Mouse (Mus musculus) fat pad, adult 2 months (tissue): ENCODE results near the gene Cyp2d9.
"Not testable (repeated sequence)": the region's sequence is repeated elsewhere in the genome, so short reads cannot be mapped to it uniquely, and the experiment has no call there.

Experiments
- DNase-seq: peaks from one replicate; pipeline ENCODE4 v3.0.0-alpha.2; 2011; ENCODE audit warnings: low read depth, low spot score; ENCODE audit errors: extremely low read depth

Cyp2d9 gene

DNA sequence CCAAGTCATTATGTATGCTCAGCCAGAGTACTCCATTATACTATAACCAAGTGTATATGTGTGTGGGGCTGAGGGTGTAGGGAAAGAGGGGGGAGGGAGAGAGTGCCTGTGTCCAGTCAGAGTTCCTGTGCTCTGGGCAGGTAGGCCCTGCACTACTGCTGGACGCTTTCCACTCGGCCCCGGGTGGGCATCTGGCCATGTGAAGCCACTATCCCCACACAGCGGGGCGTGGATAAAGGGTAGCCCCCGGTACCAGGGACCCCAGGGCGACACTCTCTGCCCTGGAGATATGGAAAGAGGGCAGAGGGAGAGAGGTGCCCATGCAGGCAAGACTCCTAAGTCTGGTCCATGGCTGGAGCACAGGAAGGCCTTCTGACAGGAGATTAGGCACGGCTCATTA, 12.0 kb downstream of the Cyp2d9 start:
- DNase-seq, result no peak

DNA sequence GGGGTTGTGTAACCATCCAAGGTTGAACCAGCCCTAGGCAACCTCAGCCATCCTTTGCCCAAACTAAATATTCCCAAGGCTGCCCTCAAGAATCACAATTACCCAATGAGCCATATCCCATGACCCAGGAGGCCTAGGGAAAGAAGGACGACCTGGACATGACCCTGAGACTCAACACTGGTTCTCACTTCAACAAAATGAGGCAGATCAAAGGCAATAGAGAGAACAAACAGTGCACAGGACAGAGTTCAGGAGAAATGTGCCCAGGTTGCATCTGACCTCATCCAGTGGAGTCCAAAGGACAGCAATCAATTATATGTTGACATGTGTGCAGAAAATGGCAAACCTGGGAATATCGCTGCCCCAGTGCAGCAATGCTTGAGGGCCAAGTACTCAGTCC, 16.8 kb downstream of the Cyp2d9 start:
- DNase-seq, result not testable (repeated sequence)

DNA sequence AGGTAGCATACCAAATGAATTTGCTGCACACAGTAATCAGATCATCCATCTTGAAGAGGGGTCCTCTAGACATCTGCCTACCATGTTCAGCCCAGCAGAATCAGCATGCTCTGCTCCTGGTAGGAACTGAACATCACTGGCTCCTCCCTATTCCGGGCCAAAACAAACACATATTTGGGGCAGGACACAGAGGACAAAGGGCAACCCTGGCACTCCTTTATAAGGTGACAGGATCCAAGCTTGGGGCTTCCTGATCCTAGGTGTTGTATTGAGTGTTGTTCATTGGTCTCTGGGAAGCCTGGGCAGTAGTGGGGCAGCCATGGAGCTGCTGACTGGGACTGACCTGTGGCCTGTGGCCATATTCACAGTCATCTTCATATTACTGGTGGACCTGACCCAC, 18.9 kb downstream of the Cyp2d9 start:
- not testable (repeated sequence) for DNase-seq

DNA sequence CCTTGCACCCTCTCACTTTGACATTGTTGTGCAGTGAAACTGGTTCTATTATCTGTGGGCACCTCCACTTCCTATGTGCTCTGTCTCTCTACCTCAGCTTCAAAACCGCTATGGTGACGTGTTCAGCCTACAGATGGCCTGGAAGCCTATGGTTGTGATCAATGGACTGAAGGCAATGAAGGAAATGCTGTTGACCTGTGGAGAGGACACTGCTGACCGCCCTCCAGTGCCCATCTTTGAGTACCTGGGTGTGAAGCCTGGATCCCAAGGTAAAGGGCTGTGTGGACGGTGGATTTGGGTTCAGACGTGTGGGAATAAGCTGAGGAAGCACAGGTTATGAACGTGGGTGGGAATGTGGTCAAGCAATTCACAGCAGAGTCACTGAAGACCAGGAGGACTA, 20.3 kb downstream of the Cyp2d9 start:
- DNase-seq, result not testable (repeated sequence)

DNA sequence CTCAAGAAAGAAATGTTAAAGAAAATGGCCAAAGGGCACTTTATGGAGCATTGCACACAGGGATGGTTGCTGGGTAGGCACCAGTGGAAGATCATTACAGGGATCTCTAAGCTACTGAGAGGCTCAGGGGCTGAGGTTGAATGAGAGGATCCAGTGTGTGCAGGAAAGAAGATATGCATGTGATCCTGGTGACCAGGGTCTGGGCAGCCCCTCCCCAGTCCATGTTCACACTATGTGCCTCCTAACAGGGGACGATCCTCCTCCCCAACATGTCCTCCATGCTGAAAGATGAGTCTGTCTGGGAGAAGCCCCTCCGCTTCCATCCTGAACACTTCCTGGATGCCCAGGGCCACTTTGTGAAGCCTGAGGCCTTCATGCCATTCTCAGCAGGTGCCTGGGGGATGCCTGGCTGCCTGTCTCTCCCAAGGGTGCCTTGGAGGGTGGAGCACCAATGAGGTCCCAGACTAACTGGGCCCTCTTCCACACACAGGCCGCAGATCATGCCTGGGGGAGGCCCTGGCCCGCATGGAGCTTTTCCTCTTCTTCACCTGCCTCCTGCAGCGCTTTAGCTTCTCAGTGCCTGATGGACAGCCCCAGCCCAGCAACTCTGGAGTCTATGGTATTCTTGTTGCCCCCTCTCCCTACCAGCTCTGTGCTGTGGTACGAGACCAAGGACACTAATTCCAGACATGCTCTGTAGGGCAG, 23.0 kb downstream of the Cyp2d9 start:
- not testable (repeated sequence) for DNase-seq

DNA sequence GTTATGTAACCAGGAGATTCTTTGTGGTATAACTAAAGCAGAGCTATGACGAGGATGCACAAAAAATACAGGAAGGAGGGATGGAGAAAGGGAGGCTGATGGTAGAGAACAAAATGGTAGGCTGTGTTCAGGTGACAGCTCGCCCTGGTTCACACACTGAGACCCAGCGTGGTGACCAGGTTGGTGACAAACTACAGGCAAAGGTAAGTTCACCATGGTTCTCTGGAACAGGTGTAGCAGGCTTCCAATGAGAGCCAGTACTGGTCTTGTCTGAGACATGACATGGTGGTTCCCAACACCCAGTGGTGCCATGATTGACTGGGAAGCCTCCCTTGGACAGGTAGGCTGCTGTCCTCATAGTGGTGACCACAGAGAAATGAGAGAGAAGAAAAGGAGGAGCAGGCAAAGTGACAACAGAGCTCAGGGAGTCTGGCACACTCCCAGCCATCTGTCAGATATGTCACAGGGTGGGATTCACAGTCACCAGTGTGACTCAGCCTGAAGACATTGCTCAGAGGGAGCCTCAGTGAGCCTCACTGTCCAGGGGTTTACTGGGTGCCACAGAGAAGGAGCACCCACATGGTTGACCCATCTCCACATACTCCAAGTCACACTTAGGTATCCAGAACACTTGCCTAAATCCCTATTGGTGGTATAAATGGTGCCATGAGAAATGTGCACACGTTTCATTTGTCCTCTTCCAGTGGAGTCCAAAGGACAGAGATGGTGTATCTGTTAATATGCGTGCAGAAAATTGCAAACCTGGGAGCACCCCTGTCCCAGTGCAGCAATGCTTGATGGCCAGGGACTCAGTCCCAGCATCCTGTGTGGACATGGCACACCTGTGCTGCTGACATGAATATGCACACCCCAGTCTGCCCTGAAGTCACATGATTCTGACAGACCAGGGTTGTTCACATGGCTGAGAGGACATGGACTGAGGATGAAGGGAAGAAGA, 24.1 kb downstream of the Cyp2d9 start:
- no peak for DNase-seq

DNA sequence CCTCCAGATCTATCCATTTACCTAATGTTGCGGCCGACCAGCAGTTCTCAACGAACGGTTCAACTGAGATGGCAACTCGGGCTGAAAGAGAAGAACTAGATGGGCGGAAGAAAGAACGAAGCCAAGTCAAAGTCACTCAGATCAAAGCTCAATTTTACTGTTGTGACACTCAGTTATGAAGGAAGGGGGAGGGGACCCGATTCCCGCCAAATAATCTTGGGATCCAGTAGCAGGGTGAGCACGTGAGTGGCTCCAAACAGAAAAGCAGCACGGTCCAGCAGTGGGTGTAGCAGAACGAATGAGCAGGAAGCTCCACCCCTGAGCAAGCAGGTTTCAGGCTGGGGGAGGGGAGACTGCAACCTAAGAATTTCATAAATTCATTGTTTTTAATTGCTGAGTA, 26.0 kb downstream of the Cyp2d9 start:
- not testable (repeated sequence) for DNase-seq

DNA sequence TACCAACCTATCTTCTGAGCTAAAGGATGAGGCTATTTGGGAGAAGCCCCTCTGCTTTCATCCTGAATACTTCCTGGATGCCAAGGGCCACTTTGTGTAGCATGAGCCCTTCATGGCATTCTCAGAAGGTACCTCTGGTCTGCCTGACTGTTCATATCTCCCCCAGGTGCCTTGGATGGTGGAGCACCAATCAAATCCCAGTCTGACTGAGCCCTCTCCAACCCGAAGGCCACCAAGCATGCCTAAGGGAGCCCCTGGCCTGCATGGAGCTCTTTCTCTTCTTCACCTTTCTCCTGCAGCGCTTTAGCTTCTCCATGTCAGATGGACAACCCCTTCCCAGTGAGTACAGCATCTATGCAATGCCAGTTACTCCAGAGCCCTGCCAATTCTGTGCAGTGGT, 31.5 kb downstream of the Cyp2d9 start:
- no peak for DNase-seq

DNA sequence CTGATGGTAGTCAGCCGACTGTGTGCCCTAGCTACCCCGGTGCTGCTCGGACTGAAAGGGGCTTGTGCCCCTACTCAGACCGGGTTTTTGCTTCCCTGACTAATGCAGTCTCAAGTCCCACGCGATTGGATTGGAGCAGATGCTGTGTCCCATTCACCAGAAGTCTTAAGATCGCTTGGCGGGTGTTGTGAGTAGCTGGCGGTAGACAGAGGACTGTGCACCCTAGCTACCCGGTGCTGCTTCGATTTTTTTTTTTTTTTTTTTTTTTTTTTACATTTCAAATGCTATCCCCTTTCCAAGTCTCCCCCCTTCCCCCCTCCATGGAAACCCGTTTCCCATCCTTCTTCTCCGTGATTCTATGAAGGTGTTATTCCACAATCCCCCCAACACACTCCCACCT, 61.0 kb downstream of the Cyp2d9 start:
- not testable (repeated sequence) for DNase-seq
